Mouse (Mus musculus) gastrocnemius, postnatal 36 days (tissue): Measurements from ENCODE around the gene Sytl3. TPM values are rescaled to one million over a fixed set of nuclear protein-coding genes. Genes with fewer than 3 reads are reported as not detected.
A peak's percentile ranks its signal among the peaks of the same experiment; 100 is the strongest.

ENCODE experiments used
- DNase-seq, 2 experiments: peaks; one replicate each; pipeline ENCODE4 v3.0.0; 2022
- intact Hi-C: fragments of 180-260 bp; cut with DNase I; formaldehyde crosslinking; loops from one replicate; pipeline ENCODE4 v1.15.1; 2025
- total RNA-seq, 2 experiments: library from RNA; stranded (reverse); gene quantifications; 2 replicates each; pipeline ENCODE4 v1.2.3; 2021

Gene Sytl3
- total RNA-seq, 2 experiments from 2014 or later = 0.69 to 1.6 TPM

DNA sequence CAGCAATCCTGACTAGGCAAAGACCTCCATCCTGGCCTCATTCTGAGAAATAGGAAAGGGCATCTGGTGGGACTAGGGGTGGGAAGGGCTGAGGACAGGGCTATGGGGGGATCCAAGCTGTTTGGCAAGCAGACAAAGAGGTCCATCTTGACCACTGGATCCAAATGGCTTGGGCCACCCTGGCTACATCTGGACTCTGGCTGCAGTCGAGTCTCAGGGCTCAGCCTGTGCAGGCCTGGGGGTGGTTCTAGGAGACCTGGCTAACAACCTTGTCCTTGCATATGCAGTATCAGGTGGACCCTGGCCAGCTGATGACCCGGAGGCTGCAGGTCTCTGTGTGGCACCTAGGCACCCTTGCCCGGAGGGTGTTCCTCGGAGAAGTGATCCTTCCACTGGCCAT, 73.8 kb downstream of the Sytl3 start:
- no peak for DNase-seq
- intact Hi-C loops = no loop called here

DNA sequence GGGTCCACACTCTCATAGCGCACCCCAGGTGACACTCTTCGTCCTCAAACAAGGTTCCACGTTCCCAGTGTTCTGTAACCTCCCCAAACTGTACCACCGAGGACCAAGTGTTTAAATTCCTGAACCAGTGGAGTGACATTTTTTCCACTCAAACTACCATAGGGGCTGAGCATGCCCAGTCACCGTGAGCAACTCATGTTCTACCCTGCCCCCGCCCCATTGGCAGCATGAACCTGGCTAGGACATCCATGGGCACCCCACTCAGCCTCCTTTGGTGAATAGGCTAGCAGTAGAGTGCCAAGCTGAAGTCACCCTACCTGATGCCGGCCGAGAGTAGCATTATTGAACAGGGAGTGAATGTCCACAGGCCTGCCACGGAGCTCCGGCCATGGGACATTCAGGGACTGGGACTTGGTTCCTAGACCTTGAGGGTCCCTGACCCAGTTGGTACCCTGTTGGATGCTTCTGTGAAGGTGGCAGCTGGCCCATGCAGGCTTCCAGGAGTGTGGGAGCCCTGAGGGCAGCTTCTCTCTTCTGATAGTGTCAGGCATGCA, 74.5 kb downstream of the Sytl3 start:
- DNase-seq = no peak
- intact Hi-C loops = no loop called here

DNA sequence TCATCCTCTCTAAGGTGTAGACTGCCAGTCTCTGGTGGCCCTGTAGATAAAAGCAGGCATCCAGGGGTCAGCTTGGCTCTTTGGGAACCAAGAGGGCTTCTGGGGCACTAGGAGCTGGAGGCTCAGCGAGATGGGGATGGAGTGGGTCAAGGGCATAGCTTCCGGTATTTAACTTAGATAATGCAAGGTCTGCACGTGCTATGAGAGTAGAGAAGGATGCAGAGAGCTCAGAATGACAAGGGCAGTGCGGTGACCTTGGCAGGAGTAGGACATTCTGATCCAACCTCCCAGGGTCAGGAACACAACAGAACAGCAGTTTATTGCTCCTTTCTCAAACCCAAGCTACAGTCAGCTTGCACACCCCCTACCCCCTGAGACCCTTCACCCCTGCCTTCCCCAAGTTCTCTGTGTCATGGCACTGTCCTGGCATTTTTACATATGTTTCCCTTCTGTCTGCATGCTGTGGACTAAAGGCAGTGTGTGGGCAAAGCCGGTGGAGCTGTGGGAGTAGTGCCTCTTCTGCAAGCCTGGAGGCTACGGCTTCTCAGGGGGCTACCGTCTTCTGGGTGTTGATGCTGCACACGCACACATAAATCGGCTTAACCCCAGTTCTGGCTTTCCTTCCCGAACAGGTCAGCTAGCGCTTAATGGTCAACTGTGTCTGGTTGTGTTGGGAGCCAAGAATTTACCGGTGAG, 76.0 kb downstream of the Sytl3 start:
- intact Hi-C loops = no loop called here
- no peak for DNase-seq

DNA sequence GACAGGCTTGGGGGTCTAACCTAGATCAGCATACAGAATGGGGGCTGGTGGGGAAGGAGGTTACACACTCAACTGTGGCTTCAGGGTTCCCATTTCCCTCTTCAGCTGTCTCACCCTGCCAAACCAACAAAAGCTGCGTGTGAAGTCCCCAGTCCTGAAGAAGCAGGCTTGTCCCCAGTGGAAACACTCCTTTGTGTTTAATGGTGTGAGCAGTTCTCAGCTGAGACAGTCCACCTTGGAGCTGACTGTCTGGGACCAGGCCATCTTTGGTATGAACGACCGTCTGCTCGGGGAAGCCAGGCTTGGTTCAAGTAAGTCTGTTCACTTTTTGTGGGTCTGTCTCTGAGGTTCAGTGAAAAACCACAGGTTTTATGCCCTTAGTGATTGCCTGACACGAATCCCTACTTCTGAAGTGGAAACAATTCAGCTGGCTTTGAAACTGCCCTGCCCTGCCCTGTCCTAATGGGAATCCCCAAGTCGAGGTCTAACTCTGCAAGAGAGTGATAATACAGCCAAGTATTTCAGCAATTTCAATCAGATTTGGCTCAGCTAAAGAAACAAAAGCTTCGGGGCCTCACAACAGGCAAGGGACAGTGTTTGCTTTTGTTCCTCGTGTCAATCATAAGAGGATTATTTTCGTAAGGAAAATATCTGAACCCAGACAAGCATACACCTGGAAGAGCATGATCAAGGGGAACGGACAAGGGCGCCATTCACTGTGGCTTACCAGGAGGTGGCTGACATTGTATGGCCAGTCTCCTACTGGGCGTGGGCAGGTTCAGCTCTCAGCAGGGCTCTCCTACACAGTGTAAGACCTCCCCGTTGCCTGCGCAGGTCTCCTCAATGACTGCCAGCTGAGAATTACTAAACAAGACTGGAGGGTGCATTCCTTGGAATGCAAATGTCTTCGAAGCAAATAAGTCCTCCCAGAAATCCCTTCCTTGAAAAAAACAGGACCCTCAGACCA, 77.7 kb downstream of the Sytl3 start:
- intact Hi-C loops = no loop called here
- DNase-seq = no peak

DNA sequence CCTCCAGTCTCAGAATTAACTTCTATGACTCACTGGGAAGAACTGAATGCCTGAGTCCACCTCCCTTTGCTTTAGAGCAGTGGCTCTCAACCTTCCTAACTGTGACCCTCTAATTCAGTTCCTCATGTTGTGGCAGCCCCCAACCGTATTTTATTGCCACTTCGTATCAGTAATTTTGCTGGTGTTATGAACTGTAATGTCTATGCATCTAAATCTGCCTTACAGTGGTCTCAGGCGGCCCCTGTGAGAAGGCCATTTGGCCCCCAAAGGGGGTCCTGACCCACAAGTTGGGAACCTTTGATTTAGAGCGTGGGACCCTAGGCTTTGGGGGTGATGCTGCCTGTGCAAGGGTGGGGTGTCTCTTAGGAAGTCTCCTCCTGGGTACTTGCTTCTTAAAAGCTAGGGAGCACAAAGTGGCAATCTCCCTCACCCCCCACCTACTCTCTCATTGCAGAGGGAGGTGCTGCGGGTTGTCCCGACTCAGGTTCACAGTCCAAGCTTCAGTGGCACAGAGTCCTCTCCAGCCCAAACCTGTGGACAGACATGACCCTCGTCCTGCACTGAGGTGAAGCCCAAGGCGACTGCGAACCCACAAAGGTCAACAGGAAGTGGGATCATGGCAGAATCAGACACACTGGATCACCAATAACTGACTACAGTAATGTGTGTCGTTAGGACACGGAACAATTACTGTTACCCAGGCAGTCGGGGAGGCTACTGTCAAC, 78.5 kb downstream of the Sytl3 start:
- intact Hi-C loops = no loop called here

DNA sequence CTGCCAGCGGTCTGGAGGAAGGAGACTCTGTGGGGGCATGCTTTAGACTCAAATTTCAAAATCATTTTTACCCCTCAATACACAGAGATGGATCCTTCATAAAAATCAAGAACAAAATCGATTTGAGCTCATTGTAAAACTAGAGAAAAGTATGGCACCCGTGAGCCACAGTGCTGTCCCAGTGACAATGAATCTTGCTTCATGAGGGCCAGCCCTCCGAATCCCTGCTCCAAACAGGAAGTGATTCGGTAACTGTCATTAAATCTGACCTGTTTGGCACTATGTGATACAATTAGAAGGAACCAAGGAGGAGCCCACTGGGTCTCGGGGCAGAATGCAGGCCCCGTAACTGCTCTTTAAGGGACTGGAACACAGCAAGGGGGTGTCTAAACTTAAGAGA, 79.9 kb downstream of the Sytl3 start:
- DNase-seq = no peak
- intact Hi-C loops = loop anchor here (1.0 kb wide), 1 partner anchor 25 kb away; no protein-coding TSS in a partner anchor

More for the DNA sequence above, 78.5 kb downstream of the Sytl3 start:
- no peak for DNase-seq

DNA sequence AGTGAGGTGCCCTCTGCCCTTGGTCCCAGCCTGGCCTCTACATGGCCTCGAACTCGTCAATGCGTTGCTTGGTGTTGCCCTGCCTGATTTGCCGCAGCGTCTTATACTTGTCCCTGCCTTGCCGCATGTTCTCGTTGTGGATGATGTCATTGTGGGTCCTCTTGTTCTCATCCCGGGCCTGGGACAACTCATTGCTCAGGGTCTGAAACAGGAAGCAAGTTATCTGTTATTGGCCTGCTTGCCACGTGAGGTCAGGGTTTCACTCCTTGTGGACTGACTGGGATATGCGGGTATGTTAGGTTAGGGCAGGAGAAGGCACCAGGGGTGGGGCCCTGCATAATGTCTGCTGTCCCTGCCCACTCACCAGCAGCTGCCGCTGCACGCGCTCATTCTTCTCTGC, 80.4 kb downstream of the Sytl3 start:
- no peak for DNase-seq
- intact Hi-C loops = loop anchor here (1.0 kb wide), 1 partner anchor 25 kb away; no protein-coding TSS in a partner anchor

DNA sequence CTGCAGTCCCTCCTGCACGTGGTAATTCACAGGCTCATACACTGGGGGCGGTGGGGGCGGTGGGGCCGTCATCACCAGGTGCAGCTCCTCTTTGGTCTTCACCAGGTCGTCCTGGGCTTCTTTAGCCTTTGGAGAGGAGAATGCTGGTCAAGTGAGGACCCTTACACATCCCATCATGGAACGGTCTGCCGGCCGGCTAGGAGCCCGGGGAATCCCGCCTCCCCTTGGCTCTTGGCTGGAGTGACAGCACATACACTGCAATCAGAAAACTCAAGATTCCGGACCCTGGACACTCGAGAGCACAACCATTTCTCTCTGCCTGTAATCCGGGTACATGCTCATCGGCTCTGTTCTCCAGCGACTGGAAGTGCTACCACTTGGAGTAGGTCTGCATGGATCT, 80.9 kb downstream of the Sytl3 start:
- DNase-seq = no peak
- intact Hi-C loops = loop anchor here (1.0 kb wide), 1 partner anchor 25 kb away; no protein-coding TSS in a partner anchor

DNA sequence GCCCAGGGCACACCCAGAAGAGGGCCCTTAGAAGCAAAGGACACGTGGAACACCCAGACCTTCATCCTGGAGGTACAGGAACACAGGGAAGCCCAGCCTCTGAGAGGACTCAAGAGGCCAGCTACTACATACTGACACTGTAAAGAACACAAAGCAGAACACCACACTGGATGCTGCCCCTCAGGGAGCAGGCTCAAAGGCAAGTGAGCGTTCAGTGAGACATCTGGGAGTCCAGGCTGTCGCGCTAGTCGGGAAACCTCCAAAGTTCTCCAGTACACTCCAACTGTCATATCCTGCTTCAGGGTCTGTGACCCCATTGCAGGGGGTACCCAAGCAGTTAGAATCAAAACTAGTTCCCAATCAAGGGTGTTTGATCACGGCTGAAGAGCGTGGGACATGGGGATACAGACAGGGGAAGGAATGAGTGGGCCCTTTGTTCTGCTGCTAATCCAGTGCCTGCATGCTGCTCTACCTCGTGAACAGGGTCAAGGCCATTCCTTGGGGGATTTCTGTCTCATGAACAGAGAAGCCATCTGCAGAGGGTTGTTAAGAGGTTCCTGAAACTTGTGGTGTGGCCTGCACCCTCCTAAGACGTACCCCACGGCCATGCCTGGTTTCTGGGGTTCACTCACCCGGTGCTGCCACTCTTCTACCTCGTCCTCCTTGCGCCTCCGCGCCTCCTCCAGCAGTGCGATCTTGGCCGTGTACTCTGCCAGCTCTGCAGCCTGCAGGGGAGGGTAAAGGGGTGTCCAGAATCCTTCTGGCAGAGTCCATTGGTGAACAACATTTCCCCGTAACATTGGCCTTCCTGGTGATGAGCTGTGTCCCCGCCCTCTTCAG, 81.7 kb downstream of the Sytl3 start:
- no peak for DNase-seq
- intact Hi-C loops = no loop called here

DNA sequence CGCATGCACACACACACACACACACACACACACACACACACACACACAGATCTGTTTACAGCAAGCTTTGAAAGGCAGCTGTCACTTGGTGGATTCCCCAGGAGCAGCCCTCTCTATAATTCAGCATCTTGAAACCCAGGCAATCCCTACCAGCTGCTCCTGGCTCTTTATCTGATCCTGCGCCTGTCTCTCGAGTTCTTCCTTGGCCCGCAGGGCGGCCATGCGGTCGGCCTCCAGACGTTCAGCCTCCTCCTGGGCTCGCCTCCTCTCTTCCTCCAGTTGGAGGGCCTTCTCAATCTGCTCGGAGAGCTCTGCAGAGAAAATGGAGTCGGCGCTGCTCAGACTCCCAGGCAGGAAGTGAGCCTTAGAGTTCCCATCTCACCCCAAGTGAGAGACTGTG, 82.4 kb downstream of the Sytl3 start:
- intact Hi-C loops = no loop called here
- no peak for DNase-seq

DNA sequence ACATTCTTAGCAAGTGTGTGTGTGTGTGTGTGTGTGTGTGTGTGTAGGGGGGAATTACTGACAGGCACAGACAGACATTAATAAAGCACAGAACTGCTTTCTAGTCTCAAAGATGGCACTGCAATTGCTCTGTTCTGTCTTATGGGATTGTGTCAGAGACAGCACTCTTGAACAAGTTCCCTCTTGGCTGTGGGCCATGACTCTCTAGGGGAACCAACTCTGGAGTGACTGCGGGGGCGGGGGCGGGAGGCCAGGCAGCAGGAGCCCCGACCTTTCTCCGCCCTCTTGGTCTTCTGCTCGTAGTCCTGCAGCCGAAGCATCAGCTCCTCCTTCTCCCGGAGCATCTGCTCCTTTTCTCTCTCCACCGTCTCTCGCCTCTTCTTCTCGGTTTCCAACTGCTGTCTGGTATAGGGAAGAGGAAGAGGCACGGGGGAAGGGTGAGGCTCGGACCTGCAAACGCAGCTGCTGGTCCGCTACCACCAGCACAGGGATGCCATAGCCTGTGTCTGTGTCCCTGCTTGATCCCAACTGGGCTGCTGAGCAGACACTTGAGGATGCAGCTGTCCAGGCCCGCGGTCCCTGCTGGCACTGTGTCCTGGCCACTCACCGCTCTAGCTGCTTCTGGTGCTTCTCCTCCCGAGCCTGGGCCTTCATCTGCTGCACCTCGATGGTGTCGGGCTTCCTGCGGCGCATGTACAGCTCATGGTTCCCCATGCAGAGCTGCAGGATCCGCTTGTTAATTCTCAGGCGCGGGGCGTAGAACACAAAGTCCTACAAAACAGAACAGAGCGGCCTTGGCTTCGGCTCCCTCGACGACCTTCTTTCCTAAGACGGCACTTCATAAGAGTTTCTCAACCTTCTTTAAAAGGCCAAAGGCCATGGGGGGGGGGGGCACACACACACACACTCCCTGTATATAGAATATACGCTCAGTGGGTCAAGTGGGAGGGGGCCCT, 83.5 kb downstream of the Sytl3 start:
- DNase-seq = peak; percentile 29 to 50
- intact Hi-C loops = no loop called here

DNA sequence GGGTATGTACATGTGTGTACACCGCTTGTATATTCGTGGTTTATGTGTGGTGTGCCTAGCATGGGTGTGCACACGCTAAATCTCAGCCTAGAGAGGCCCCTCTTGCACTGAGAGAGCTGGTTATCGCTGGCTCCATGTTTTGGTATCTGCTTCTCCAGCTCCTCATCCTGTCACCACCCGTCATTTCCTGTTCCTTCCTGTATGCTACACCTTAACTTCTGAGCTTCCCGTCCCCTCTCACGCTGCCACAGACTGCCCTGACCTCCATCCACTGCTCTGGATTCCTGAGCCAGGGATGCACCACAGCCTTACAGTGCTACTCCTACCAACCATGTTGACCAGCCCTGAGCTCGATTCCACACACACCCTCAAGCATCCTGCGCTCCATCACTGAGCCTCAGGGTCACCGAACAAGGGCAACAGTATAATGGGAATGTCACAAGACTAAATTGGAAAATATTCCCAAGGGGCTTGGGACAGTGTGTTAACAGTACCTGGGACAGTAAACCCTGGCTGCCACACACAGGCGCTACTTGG, 84.2 kb downstream of the Sytl3 start:
- intact Hi-C loops = no loop called here
- DNase-seq = no peak

DNA sequence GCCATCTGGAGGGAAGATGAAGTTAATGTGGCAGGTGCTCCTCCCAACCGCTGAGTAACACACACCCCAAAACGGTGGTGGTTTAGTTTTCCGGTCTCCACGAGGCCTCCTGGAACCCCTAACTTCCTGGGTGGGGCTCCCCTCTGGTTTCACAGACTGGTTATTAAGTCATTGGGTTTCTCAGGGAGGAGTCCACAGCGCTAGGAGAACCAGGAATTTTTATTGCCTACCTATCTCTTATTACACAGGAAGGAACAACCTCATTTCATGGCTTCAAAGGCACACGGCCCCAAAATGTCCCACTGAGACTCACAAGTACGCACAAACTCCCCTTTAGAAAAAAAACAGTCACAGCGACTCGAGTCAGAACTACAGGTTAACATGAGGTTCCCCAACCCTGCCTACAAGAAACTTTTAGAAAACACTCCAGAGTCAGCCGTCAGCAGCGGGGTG, 84.9 kb downstream of the Sytl3 start:
- DNase-seq = no peak
- intact Hi-C loops = no loop called here

DNA sequence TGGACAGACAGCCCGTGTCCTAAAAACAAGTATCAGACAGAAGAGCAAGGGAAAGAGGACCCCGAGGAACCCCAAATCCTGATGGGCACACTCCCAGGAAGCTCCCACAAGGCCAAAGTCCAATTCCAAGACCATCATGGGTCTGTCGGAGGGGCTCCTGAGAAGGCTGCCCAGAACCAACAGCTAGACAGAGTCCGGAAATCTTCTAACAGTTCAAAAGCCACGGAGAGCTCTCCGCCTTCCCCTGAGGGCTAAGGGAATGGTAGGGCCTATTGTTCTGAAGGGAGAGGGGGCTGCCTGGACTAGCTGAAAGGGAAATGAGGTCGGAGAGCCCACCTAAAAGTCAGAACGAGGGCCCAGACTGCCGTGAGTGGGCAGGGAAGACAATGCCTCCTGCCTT, 85.5 kb downstream of the Sytl3 start:
- no peak for DNase-seq
- intact Hi-C loops = no loop called here

DNA sequence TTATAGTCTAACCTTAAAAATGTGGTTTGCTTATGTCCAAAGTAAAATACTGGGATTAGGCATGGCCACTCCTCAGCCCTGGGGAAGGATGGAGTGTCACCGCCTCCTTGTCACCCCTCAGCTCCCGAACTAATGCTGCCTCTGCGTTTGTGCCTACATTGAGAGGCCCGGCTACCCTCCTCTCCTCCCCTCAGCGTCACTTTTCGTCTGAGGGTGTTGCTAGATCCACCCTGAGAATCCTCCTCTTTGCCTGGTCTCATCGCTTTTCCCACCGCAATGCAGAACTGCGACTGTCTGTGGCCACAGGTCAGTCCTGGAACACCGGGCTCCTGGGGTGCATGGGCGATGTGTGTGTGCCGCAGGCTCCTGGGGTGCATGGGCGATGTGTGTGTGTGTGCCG, 86.0 kb downstream of the Sytl3 start:
- intact Hi-C loops = no loop called here
- DNase-seq = no peak

DNA sequence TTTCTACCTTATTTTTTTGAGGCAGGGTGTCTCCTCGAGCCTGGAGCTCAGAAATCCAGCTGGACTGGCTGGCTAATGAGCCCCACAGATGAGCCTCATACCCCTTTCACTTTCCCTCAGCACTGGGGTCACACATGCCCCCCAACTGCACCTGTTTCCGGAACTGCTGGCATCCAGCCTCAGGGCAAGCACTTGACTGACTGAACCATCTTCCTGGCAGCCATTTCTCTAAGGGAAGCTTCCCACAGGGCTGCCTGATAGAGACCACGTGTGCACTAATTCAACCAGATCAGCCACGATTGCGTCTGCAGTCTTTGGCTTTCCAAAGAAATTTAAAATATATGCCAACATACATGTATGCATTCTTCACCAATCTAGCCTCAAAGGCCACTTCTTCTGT, 86.6 kb downstream of the Sytl3 start:
- DNase-seq = no peak
- intact Hi-C loops = no loop called here

DNA sequence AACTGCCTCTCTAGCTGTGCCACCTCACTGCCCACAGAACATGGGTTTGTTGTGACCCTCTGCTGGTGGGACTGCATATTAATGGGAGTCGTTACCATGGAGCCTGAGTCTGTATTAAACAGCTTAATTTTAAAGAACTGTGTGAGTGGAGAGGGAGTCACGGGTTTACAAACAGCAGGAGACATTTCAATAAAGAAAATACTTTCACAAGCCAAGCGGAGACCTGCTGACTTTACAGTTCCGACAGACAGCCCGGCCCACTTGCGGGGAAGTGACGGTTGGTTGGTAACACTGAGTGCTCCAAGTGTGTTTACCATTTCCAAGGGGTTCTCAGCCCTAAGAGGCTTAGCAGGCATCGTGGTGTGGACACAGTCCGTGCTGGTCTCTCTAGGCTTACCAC, 87.1 kb downstream of the Sytl3 start:
- intact Hi-C loops = no loop called here
- DNase-seq = no peak
